Mouse (Mus musculus): Measurements from ENCODE around the gene Olfr267. TPM values are rescaled to one million over a fixed set of nuclear protein-coding genes. Genes with fewer than 3 reads are reported as not detected.

Olfr267 gene
- not detected for polyA plus RNA-seq (2015; fragmentation: Illumina TruSeq; extraction: RNeasy Lipid Tissue Mini Kit (QIAGEN cat#74804); ENCODE audit: low read depth, low replicate concordance)

DNA sequence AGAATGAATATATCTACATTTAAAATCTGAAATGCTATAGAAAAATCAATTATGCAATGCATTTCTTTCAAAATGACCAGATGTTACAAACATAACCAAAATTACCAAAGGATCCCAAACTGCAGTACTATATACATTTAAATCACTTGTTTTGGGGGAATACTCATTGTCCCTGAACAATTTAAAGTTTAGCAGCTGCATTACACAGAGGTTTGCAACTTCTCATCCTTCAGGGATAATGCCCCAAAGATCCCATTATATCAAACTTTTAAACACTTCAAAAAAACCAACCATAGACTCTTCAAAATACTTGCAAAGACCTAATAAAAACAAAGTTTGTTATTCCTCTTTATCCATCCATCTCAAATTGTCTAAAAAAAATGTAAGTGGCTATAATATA is at the start of gene Olfr267:
Gene Olfr267, minus strand, starts transcription at position 101 of the 400 bp plus-strand sequence.

Other genes starting within 250 kb of the Olfr267 start
- 40.6 TPM for gene Lpar1, start 233.8 kb downstream of the Olfr267 start, polyA plus RNA-seq (2015; fragmentation: Illumina TruSeq; extraction: RNeasy Lipid Tissue Mini Kit (QIAGEN cat#74804); ENCODE audit: low read depth, low replicate concordance)
- gene Ecpas, start 125.0 kb upstream of the Olfr267 start, polyA plus RNA-seq (2015; fragmentation: Illumina TruSeq; extraction: RNeasy Lipid Tissue Mini Kit (QIAGEN cat#74804); ENCODE audit: low read depth, low replicate concordance), result 61.9 TPM
- 24.0 TPM for gene Zkscan16, start 155.9 kb upstream of the Olfr267 start, polyA plus RNA-seq (2015; fragmentation: Illumina TruSeq; extraction: RNeasy Lipid Tissue Mini Kit (QIAGEN cat#74804); ENCODE audit: low read depth, low replicate concordance)
- 1.1 TPM for gene Ptgr1, start 199.4 kb upstream of the Olfr267 start, polyA plus RNA-seq (2015; fragmentation: Illumina TruSeq; extraction: RNeasy Lipid Tissue Mini Kit (QIAGEN cat#74804); ENCODE audit: low read depth, low replicate concordance)
- 3.7 TPM for gene Dnajc25, start 207.3 kb upstream of the Olfr267 start, polyA plus RNA-seq (2015; fragmentation: Illumina TruSeq; extraction: RNeasy Lipid Tissue Mini Kit (QIAGEN cat#74804); ENCODE audit: low read depth, low replicate concordance)
- not detected for gene Gm20503, start 215.5 kb upstream of the Olfr267 start, polyA plus RNA-seq (2015; fragmentation: Illumina TruSeq; extraction: RNeasy Lipid Tissue Mini Kit (QIAGEN cat#74804); ENCODE audit: low read depth, low replicate concordance)
- gene Gng10, start 247.4 kb upstream of the Olfr267 start, polyA plus RNA-seq (2015; fragmentation: Illumina TruSeq; extraction: RNeasy Lipid Tissue Mini Kit (QIAGEN cat#74804); ENCODE audit: low read depth, low replicate concordance), result 90.5 TPM